Mouse (Mus musculus): ENCODE data around the gene Fam213b. TPM values are rescaled to one million over a fixed set of nuclear protein-coding genes. Genes with fewer than 3 reads are reported as not detected.

The Fam213b gene
- 100 to 1,000 TPM in 1 of 2 experiments, 10 to 100 TPM in 1; 67.9 to 100 TPM for total RNA-seq (2021)
- long read RNA-seq, experiment 1, transcript Fam213b-201 (7 exons, 883 nt), result major isoform, 59 of 60 reads
- long read RNA-seq, experiment 1, partial matches to known transcripts, result 1 of 60 reads
- long read RNA-seq, experiment 1, other reads (novel, unspliced or antisense), result 0 of 60 reads
- long read RNA-seq, experiment 2, transcript Fam213b-201 (7 exons, 883 nt), result major isoform, 89 of 94 reads
- long read RNA-seq, experiment 2, partial matches to known transcripts, result 3 of 94 reads
- long read RNA-seq, experiment 2, other reads (novel, unspliced or antisense), result 2 of 94 reads

DNA sequence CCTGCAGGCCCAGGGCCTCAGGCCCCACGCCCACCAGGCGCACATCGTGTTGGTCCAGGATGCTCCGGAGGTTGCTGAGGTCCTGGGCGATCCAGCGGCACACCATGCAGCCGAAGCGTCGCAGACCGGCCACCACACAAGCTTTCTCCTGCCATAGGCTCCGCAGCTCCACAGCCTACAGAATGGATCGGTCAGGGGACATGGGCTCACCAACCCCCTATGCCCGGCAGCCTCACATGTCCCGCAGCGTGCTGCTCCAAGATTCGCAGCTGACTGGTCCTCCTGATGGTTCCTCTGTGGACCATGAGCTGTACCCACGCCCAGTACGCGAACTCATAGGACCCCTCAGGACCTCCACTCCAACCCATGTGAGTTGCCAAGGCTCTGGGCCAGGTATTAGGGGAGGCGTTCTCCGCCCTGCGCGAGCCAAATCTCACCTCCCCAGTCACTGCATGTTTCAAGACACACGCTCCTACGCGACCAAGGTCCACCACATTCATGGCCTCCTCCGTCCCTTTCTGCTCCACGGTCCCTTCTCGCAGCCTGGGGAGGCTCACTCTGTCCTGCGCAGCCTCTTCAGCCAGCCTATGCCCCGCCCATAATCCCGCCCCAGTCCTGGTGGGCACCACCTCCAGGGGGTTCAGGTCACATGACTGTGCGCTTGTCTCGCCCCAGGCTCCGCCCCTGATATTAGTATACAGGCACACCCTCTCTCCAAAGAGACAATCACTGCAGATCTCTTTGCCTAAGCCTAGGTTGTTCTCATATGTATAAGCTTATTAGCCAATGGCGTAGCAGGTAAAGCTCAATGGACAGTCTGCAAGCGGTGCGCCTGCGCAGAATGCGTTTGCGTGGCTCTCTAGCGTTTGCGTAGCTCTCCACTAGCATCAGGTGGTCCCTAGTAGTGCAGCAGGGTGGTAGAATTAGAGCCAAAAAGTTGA is at the start of gene Fam213b:
Gene Fam213b, minus strand, starts transcription at position 630 of the 941 bp plus-strand sequence.
- intact Hi-C loops (cut with DNase I), result no loop called here
- TF ChIP-seq CTCF (IDR thresholded peaks at IDR 0.05), result no peak
- peak within 1 kb of the TSS; percentile 90 for H3K27ac ChIP-seq
- peak; percentile 90 for DNase-seq
- peak within 1 kb of the TSS; percentile 83 for H3K4me3 ChIP-seq

DNA sequence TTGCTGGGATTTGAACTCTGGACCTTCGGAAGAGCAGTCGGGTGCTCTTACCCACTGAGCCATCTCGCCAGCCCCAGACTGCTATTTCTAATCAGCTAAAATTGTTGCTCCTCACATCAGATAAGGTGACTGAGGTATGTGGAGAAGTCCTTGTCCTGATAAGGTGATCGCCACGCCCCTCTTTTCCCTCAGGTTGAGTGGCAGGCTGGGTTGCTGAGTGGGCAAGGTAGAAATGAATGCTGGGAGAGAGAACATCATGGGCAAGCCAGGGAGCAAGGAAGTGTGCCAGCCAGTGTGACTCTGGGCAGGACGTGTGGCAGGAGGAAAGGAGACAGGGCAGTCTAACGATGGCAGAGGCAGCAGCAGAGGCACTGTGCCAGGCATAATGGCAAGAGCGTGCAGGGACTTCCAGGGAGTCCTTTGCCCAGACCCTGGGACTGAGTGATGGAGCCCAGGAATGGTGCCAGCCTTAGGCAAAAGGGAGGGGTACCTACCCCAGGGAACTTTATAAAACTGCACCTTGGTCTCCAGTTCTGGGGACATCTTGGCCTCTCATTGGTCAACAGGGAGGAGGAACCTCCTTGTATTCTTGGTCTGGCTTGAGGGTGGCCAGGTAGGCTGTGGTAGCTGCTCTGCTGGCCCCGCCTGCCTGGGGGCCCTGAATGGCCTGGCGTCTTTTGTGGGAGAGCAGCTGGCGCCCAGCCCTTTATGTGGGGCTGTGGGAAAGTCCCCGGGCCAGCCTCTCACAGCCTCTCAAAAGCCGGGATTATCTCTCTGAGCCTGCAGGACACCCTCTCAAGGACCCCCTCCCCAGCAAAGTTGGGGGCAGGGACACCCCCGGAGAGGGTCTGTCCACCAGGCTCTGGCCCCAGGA is 49.4 kb upstream of the Fam213b start:
- Histone ChIP-seq H3K4me3 (no peak overlapping the region), H3K27ac (no peak overlapping the region)
- TF ChIP-seq CTCF (IDR thresholded peaks at IDR 0.05), result no peak
- intact Hi-C loops (cut with DNase I), result no loop called here
- no peak for DNase-seq

DNA sequence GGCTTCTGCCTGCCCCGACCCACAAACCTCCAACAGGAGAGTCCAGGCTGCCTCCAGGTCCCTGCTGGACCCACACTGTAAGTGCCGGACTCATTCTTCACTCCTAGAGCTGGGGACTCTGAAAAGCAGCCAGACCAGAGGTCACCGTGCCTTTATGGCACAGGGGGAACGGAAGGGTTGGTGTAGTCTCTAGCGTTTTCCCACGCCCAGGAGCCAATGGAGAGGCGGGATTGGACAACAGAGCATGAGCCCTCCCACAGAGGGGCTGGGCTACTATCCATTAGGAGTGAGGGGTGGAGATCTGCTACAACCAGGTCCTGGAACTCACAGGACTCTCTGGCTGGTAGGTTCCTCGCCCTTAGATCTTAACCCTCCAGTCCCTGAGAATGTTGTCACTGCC is 47.4 kb upstream of the Fam213b start:
- TF ChIP-seq CTCF (IDR thresholded peaks at IDR 0.05), result no peak
- H3K4me3 ChIP-seq, result peak overlapping the region; percentile 58
- intact Hi-C loops (cut with DNase I), result no loop called here
- peak; percentile 80 for DNase-seq
- H3K27ac ChIP-seq, result peak overlapping the region; percentile 58

DNA sequence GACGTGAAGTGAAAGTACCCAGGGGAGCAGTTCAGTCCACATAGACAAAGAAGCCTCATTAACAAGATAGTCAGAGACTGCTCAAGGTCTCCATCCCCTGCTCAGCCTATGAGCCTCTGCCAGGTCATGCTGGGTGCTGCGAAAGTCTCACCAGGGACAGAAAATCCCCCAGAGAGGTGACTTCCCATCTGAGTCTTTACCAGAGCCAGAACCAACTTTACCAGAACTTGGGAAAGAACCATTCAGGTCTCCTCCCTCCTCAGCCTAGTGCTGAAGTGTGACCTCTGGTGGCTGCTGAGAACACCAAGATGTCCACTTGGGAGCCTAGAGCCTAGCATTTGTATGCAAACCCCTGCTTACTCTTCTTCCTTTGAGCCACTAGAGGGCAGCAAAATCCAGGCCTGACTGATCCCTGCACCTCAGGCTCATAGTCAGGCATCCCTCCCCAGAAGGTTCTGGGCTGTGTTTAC is 45.2 kb upstream of the Fam213b start:
- H3K4me3 ChIP-seq, result no peak overlapping the region
- peak overlapping the region; percentile 46; the same call in 1 of the 2 replicates for H3K27ac ChIP-seq
- TF ChIP-seq CTCF (IDR thresholded peaks at IDR 0.05), result no peak; the same call in 1 of the 2 replicates
- peak; percentile 79 for DNase-seq
- intact Hi-C loops (cut with DNase I), result loop anchor here (1.0 to 2.0 kb wide), 4 partner anchors 23 to 122 kb away; no protein-coding TSS in a partner anchor

- intact Hi-C loops (cut with DNase I), result loop anchor here (1.0 to 2.0 kb wide), 4 partner anchors 23 to 123 kb away; no protein-coding TSS in a partner anchor
- no peak overlapping the region for H3K4me3 ChIP-seq
- H3K27ac ChIP-seq, result peak overlapping the region; percentile 46; the same call in 1 of the 2 replicates
- TF ChIP-seq CTCF (IDR thresholded peaks at IDR 0.05), result no peak
- DNase-seq, result no peak
Observed at GRCm38 (mm10) chr4:154943323-154944039, 44.5 kb upstream of the Fam213b start.

DNA sequence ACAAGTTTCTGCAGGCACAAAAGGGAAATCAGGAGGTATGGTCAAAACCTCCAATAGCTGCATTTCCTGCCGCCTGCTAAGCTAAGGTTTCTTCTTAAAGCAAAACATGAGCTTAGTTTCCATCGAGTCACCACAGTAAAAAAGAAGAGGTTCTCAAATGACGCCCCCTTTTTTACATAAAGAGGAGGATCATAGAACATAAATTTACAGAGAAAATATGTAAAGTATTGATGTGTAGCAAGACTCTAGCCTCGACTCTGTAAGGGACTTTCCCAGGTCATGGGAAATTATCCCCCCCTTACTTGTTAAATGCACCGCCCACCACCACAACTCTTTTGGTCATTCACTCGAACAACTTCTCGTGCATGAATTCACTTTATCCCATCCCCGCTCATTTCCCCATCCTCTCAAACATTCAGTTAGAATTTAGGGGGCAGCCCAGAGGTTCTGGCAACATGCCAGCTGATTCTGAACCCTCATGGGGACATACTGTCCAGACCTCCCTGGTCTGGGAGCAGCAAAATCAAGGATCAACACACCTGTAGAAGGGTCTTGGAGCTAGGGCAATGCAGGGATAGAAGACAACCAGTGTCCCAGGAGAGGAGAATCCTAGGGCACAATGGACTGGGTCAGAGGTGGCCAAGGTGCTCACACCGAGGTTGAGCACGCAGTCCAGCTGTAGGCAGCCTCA is 43.8 kb upstream of the Fam213b start:
- intact Hi-C loops (cut with DNase I), result no loop called here
- Histone ChIP-seq H3K27ac (no peak overlapping the region), H3K4me3 (no peak overlapping the region)
- no peak for DNase-seq
- no peak for TF ChIP-seq CTCF (IDR thresholded peaks at IDR 0.05)

DNA sequence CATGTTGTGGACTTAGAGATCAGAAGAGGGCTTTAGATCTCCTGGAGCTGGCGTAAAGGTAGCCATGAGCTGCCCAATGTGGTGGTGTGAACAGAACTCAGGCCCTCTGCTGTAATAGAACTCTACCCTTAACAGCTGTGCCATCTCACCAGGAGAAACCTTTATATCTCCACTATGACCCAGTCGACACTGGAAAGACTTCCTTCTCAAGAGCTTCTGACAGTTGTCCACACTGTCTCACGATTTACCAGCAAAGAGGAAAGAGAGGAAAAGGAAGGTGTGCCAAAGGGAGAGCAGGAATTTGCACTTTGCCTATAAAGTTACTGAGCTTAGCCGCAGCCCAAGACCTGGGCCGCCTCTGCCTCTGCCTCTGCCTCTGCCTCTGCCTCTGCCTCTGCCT is 42.9 kb upstream of the Fam213b start:
- TF ChIP-seq CTCF (IDR thresholded peaks at IDR 0.05), result no peak
- Histone ChIP-seq H3K4me3 (no peak overlapping the region), H3K27ac (no peak overlapping the region)
- intact Hi-C loops (cut with DNase I), result no loop called here
- no peak for DNase-seq

DNA sequence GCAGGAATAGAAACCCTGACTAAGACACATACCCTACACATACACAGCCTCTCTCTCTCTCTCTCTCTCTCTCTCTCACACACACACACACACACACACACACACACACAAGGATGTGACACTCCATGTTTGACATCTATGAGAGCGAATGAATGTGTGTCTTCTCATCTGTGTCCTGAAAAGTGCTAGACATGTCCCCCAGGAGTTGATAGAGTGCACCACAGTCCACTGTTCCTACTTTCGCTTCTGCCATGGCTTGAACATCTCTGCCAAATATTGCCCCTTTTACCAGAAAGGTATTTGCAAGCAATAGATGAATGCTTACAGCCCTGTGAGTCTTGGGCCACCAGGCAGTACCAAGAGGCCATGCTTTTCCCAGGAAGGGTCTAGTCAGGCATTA is 41.2 kb upstream of the Fam213b start:
- intact Hi-C loops (cut with DNase I), result no loop called here
- H3K27ac ChIP-seq, result no peak overlapping the region
- TF ChIP-seq CTCF (IDR thresholded peaks at IDR 0.05), result no peak
- no peak overlapping the region for H3K4me3 ChIP-seq
- no peak for DNase-seq

GRCm38 (mm10) chr4:154937746-154938145 is 38.8 kb upstream of the Fam213b start:
- intact Hi-C loops (cut with DNase I), result no loop called here
- DNase-seq, result no peak
- TF ChIP-seq CTCF (IDR thresholded peaks at IDR 0.05), result no peak
- Histone ChIP-seq H3K27ac (no peak overlapping the region), H3K4me3 (no peak overlapping the region)

- intact Hi-C loops (cut with DNase I), result no loop called here
- TF ChIP-seq CTCF (IDR thresholded peaks at IDR 0.05), result no peak
- DNase-seq, result no peak
- no peak overlapping the region for H3K4me3 ChIP-seq
- H3K27ac ChIP-seq, result no peak overlapping the region
Observed at GRCm38 (mm10) chr4:154936542-154937255, 37.8 kb upstream of the Fam213b start.

Data from gastrocnemius, adult 2 months (tissue).